Mouse (Mus musculus) embryonic facial prominence, embryonic 14.5 days (tissue): Measurements from ENCODE around the gene Kpna4. TPM values are rescaled to one million over a fixed set of nuclear protein-coding genes. Genes with fewer than 3 reads are reported as not detected.

Source experiments
- ATAC-seq: fragments of 200-750 bp; cut with Nextera tagmentation; 2 replicates; pipeline ENCODE4 v1.8.0; 2017; ENCODE audit warnings: low read depth, moderate number of reproducible peaks, moderate TSS enrichment
- DNase-seq: peaks from one replicate; pipeline ENCODE4 v3.0.0-alpha.2; 2015; ENCODE audit warnings: low spot score
- H3K27ac ChIP-seq: fragments of 300-500 bp; sonication (generic); replicated peaks from 2 replicates; pipeline ENCODE4 v1.5.1; 2014; ENCODE audit warnings: low read depth, mild to moderate bottlenecking, low read length, moderate library complexity
- H3K27me3 ChIP-seq: fragments of 300-500 bp; sonication (generic); replicated peaks from 2 replicates; pipeline ENCODE4 v1.6.1; 2014; ENCODE audit warnings: low read length; ENCODE audit not compliant: control insufficient read depth, insufficient read depth
- H3K36me3 ChIP-seq: fragments of 300-500 bp; sonication (generic); 2 replicates; pipeline ENCODE4 v1.6.1; 2014; ENCODE audit warnings: low read length, mixed read lengths; ENCODE audit not compliant: control insufficient read depth, insufficient read depth
- H3K4me1 ChIP-seq: fragments of 300-500 bp; sonication (generic); 2 replicates; pipeline ENCODE4 v1.6.1; 2014; ENCODE audit warnings: antibody characterized with exemption, low read length; ENCODE audit not compliant: control insufficient read depth, insufficient read depth
- H3K4me2 ChIP-seq: fragments of 300-500 bp; sonication (generic); 2 replicates; pipeline ENCODE4 v1.6.1; 2014; ENCODE audit warnings: low read depth, mild to moderate bottlenecking, low read length, moderate library complexity, mixed read lengths
- H3K4me3 ChIP-seq: fragments of 300-500 bp; sonication (generic); 2 replicates; pipeline ENCODE4 v1.5.1; 2014; ENCODE audit warnings: low read depth, mild to moderate bottlenecking, low read length
- H3K9ac ChIP-seq: fragments of 300-500 bp; sonication (generic); 2 replicates; pipeline ENCODE4 v1.6.1; 2014; ENCODE audit warnings: low read depth, mild to moderate bottlenecking, low read length, moderate library complexity, mixed read lengths
- H3K9me3 ChIP-seq: fragments of 300-500 bp; sonication (generic); 2 replicates; pipeline ENCODE4 v1.6.1; 2016; ENCODE audit warnings: low read length; ENCODE audit not compliant: control insufficient read depth
- WGBS: fragments of 180-500 bp; shearing (Covaris S2); extraction: QIAGEN DNeasy Blood & Tissue Kit; methylation state at CpG from one replicate; pipeline ENCODE4 v1.1.7; 2014; 5-methylcytosine and 5-hydroxymethylcytosine counted together
- polyA plus RNA-seq: library from polyadenylated mRNA; unstranded; fragments of >200 nt; fragmentation: Nextera tagmentation; extraction: Ambion mirVana; gene quantifications from 2 replicates; pipeline ENCODE4 v1.2.1, GENCODE M21; 2014

The Kpna4 gene
- polyA plus RNA-seq, 1 experiment from 2014 or later, result 34.8 TPM

GRCm38 (mm10) chr3:69156484-69156883 is 29.6 kb upstream of the Kpna4 start:
- Histone ChIP-seq H3K36me3 (no peaks in the 10 kb centered on the region), H3K4me2 (no peak overlapping the region), H3K9me3 (no peaks in the 10 kb centered on the region), H3K27me3 (no peaks in the 10 kb centered on the region), H3K4me1 (no peaks in the 10 kb centered on the region), H3K27ac (no peak overlapping the region), H3K4me3 (no peak overlapping the region), H3K9ac (no peak overlapping the region)
- DNase-seq, result peak; percentile 14
- 82% methylated on average over 13 of the region's 13 CpGs for WGBS
- ATAC-seq, result no peak

DNA sequence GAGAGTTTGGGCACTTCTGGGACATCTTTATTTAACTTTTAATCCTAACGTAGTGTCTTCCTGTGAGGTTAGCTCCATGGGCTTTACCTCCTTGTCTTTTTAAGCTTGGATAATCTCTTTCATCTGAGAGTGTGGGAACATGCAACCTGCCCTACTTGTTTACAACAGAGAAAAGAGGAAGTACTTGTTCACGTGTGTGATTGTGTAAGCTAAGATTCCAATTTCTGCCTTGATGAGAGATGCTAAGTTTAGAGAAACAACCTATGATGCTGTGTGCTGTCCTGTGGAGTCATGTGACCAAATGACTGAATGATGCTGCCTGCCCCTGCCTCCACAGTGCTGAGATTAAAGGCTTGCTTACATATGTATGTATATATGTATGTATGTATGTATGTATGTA is 27.8 kb upstream of the Kpna4 start:
- Histone ChIP-seq H3K27ac (no peak overlapping the region), H3K27me3 (no peaks in the 10 kb centered on the region), H3K9me3 (no peaks in the 10 kb centered on the region), H3K36me3 (no peaks in the 10 kb centered on the region), H3K9ac (no peak overlapping the region), H3K4me3 (no peak overlapping the region), H3K4me2 (no peak overlapping the region), H3K4me1 (no peaks in the 10 kb centered on the region)
- no peak for ATAC-seq
- 56% methylated on average over 2 of the region's 2 CpGs for WGBS
- no peak for DNase-seq

DNA sequence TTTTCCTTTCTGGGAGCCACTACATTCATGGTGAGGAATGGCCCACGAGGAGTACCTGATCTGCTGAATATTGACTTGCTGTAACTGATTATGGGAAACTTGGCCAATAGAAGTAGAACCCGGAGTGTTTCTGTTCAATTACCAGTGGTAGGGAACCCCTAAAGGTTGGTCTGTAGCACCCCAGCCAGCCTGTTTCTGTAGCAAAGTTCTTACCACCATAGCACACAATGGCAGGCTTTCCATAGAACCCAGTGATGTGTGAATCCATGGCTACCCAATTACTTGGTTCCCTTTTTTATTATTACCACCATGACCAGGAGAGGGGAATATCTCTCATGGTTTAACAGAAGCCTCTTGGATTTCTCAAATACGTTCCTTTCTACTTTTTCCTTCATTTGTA is 24.0 kb upstream of the Kpna4 start:
- DNase-seq, result no peak

GRCm38 (mm10) chr3:69142372-69142994 is 15.6 kb upstream of the Kpna4 start:
- Histone ChIP-seq H3K4me2 (no peak overlapping the region), H3K4me3 (no peak overlapping the region), H3K9me3 (0 out of 2 replicates have a peak, but pooled peaks cover 6% of the 10 kb centered on the region), H3K27ac (no peak overlapping the region), H3K36me3 (no peaks in the 10 kb centered on the region), H3K4me1 (no peaks in the 10 kb centered on the region), H3K9ac (no peak overlapping the region), H3K27me3 (no peaks in the 10 kb centered on the region)
- ATAC-seq (no peak), DNase-seq (no peak)
- WGBS, result 83% methylated on average over 7 of the region's 7 CpGs

More for the DNA sequence above, 24.0 kb upstream of the Kpna4 start:
- H3K4me1 ChIP-seq, result no peaks in the 10 kb centered on the region
- H3K27ac ChIP-seq, result no peak overlapping the region
- no peak overlapping the region for H3K9ac ChIP-seq
- WGBS, result 79% methylated on average over 3 of the region's 3 CpGs
- ATAC-seq, result no peak
- no peaks in the 10 kb centered on the region for H3K36me3 ChIP-seq
- H3K9me3 ChIP-seq, result no peaks in the 10 kb centered on the region
- H3K4me2 ChIP-seq, result no peak overlapping the region
- no peak overlapping the region for H3K4me3 ChIP-seq
- no peaks in the 10 kb centered on the region for H3K27me3 ChIP-seq

- H3K4me3 ChIP-seq, result no peak overlapping the region
- no peaks in the 10 kb centered on the region for H3K27me3 ChIP-seq
- no peaks in the 10 kb centered on the region for H3K4me1 ChIP-seq
- H3K9me3 ChIP-seq, result 0 out of 2 replicates have a peak, but pooled peaks cover 6% of the 10 kb centered on the region
- DNase-seq (no peak), ATAC-seq (no peak)
- H3K36me3 ChIP-seq, result no peaks in the 10 kb centered on the region
- H3K9ac ChIP-seq, result no peak overlapping the region
- no peak overlapping the region for H3K27ac ChIP-seq
- H3K4me2 ChIP-seq, result no peak overlapping the region
- 89% methylated on average over 4 of the region's 4 CpGs for WGBS
Observed at GRCm38 (mm10) chr3:69140851-69141250, 13.9 kb upstream of the Kpna4 start.

DNA sequence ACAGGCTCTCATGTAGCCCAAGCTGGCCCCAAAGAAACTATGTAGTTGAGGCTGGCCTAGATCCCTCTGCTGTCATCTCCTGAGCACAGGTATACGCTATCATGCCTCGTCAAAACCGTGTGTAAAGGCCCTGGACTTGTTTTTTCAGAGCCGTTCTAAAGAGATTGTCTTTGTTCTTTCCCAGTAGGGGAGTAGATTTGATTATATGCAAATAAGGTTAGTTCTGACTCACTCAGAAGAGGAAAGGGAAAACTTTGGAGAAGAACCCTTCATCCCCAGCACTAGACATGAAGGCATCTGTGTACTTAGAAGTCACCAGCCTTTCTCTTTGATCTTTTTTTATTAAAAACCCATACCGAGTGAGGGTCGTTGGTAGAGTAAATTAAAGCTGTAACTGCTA is 9.1 kb upstream of the Kpna4 start:
- Histone ChIP-seq H3K9ac (no peak overlapping the region), H3K4me3 (no peak overlapping the region), H3K4me1 (no peaks in the 10 kb centered on the region), H3K27me3 (no peaks in the 10 kb centered on the region), H3K36me3 (no peaks in the 10 kb centered on the region), H3K9me3 (no peaks in the 10 kb centered on the region), H3K27ac (no peak overlapping the region), H3K4me2 (no peak overlapping the region)
- DNase-seq (no peak), ATAC-seq (no peak)
- WGBS, result 78% methylated on average over 6 of the region's 6 CpGs

- DNase-seq (no peak), ATAC-seq (no peak)
- no peak overlapping the region for H3K4me3 ChIP-seq
- no peaks in the 10 kb centered on the region for H3K9me3 ChIP-seq
- WGBS, result 86% methylated on average over 4 of the region's 4 CpGs
- no peaks in the 10 kb centered on the region for H3K4me1 ChIP-seq
- H3K36me3 ChIP-seq, result no peaks in the 10 kb centered on the region
- no peak overlapping the region for H3K9ac ChIP-seq
- no peak overlapping the region for H3K27ac ChIP-seq
- no peaks in the 10 kb centered on the region for H3K27me3 ChIP-seq
- no peak overlapping the region for H3K4me2 ChIP-seq
Observed at GRCm38 (mm10) chr3:69130973-69131372, 4.1 kb upstream of the Kpna4 start.

DNA sequence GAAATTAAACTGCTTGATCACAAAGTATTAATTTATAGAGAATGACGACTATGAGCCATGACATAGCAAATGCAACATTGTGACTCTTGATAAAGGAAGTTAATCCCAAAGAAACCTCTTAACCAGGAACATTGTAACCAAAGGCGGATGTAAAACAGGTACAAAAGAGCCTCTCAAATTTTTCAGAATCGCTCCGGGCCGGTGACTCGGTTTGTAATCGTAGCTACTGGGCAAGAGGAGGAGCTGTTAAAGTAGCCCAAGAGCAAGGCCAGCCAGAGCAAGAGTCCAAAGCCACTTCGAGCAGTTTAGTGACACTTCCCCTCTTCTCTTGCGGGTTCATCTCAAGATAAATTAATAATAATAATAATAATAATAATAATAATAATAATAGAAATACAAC is 780 bp upstream of the Kpna4 start:
- Histone ChIP-seq H3K36me3 (no peaks in the 10 kb centered on the region), H3K4me3 (peak overlapping the region; percentile 91), H3K4me1 (peaks cover 8% of the 10 kb centered on the region; the same call in 1 of the 2 replicates), H3K27ac (peak overlapping the region; percentile 97), H3K27me3 (no peaks in the 10 kb centered on the region), H3K4me2 (peak overlapping the region; percentile 79), H3K9me3 (no peaks in the 10 kb centered on the region), H3K9ac (peak overlapping the region; percentile 95)
- DNase-seq (no peak), ATAC-seq (no peak)
- 4% methylated on average over 9 of the region's 9 CpGs for WGBS

- DNase-seq (no peak), ATAC-seq (peak; percentile 51; the same call in 1 of the 2 replicates)
- H3K27ac ChIP-seq, result peak overlapping the region; percentile 97
- peaks cover 8% of the 10 kb centered on the region; the same call in 1 of the 2 replicates for H3K4me1 ChIP-seq
- H3K9me3 ChIP-seq, result no peaks in the 10 kb centered on the region
- WGBS, result 0% methylated on average over 10 of the region's 10 CpGs
- H3K4me2 ChIP-seq, result peak overlapping the region; percentile 79
- H3K36me3 ChIP-seq, result no peaks in the 10 kb centered on the region
- no peaks in the 10 kb centered on the region for H3K27me3 ChIP-seq
- peak overlapping the region; percentile 95 for H3K9ac ChIP-seq
- H3K4me3 ChIP-seq, result peak overlapping the region; percentile 91
Observed at GRCm38 (mm10) chr3:69127346-69127678, 399 bp upstream of the Kpna4 start.
